ENCODE assay signal across 8 mouse cellular contexts in the genomic region with DNA sequence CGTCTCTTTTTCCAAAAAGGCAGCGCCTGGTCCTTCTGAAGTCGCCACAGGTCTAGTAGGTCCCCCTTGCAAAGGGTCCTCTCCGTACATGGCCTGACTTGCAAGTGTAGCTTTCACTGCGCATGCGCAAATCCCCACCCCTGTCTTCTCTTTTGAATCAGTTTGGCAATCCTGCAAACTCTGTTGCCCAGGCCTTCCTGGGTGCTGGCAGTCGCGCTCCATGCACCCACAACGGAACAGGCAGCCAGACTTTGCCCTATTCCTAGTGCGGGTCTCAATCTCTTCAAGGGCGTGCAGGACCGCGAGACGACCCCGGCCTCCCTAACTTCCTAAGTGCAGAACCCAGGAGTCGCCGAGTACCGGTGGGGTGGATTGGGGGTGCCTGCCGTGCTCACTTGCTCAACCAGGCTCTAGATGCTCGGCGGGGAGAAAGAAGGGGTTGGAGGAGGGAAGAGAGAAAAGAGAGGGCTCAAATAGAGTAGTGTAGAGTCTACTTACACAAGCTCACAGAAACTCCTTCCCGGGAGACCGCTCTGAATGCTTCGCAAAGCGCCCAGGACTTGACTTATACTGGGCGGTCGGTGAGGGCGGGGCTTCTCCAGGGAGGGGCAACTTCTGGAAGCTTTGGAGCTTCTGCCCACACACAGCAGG. TPM values are rescaled to one million over a fixed set of nuclear protein-coding genes. Genes with fewer than 3 reads are reported as not detected.
DNase-seq lines count a peak whose midpoint lies in the region; ATAC-seq lines count a peak whose summit lies in the region.

A gene (minus strand): TSS at position 580 of the 651 bp plus-strand sequence.

- peak; percentile 79 for DNase-seq in MN1 (ENCODE audit: low spot score)
- peak; percentile 85 to 91 for DNase-seq in cerebellum, postnatal 10 days
- DNase-seq in frontal cortex, postnatal 10 days (ENCODE audit: low spot score in 2 of 2) = peak; percentile 63 to 78
- DNase-seq in layer of hippocampus, postnatal 14 days (ENCODE audit: low spot score in 2 of 2) = peak; percentile 73 to 87
- peak; percentile 89 for DNase-seq in lung, postnatal 14 days
- peak; percentile 91 for DNase-seq in retina, postnatal 1 day
- DNase-seq in thymus, postnatal 4 days = peak; percentile 94

- H3K4me1 ChIP-seq in hindbrain, embryonic 12.5 days = peaks cover 6% of the 10 kb centered on the region

- WGBS in hindbrain, embryonic 12.5 days = under 1% methylated on average over 28 of the region's 28 CpGs

- no peaks in the 10 kb centered on the region; the same call in 1 of the 2 replicates for H3K27me3 ChIP-seq in hindbrain, embryonic 12.5 days

- H3K27ac ChIP-seq in hindbrain, embryonic 12.5 days = no peak within 1 kb of the TSS

- H3K9ac ChIP-seq in hindbrain, embryonic 12.5 days = peak within 1 kb of the TSS; percentile 60

- peak within 1 kb of the TSS; percentile 86 for H3K4me2 ChIP-seq in hindbrain, embryonic 12.5 days (replicated peaks)

- H3K4me3 ChIP-seq in hindbrain, embryonic 12.5 days = peak within 1 kb of the TSS; percentile 54

- H3K36me3 ChIP-seq in hindbrain, embryonic 12.5 days = no peaks in the 10 kb centered on the region

- peak; percentile 71 for ATAC-seq in hindbrain, embryonic 12.5 days (ENCODE audit: low FRiP score)

- H3K9me3 ChIP-seq in hindbrain, embryonic 12.5 days (replicated peaks) = no peaks in the 10 kb centered on the region

RNA-seq across cellular contexts. Expression of the gene that starts here (rescaled TPM):
- polyA plus RNA-seq in hindbrain, embryonic 12.5 days (2016; fragmentation: Nextera tagmentation; extraction: Ambion mirVana) = 15.0 and 15.5 TPM in 2 replicates
- total RNA-seq in layer of hippocampus, postnatal 14 days (2021) = 1 to 10 TPM; 3.7 to 3.8 TPM
